Mouse (Mus musculus) erythroid progenitor cell, adult 5-6 weeks (primary cell): ENCODE results near the gene Ggt7. TPM values are rescaled to one million over a fixed set of nuclear protein-coding genes. Genes with fewer than 3 reads are reported as not detected.
A peak's percentile ranks its signal among the peaks of the same experiment; 100 is the strongest.
"Not testable (repeated sequence)": the region's sequence is repeated elsewhere in the genome, so short reads cannot be mapped to it uniquely, and the experiment has no call there.

Experiments
- ATAC-seq: replicated peaks from 2 replicates; pipeline ENCODE4 v1.8.0; 2016; ENCODE audit warnings: moderate number of reproducible peaks, mild to moderate bottlenecking, moderate TSS enrichment, inconsistent platforms; ENCODE audit not compliant: poor library complexity, low FRiP score, severe bottlenecking
- total RNA-seq, 2 experiments: library from RNA; stranded (forward) in 1 of 2; stranded (reverse) in 1 of 2; fragments of 150-400 nt in 1 of 2; fragments of 186-747, 209-891 nt in 1 of 2; gene quantifications; 2 replicates each; pipeline versions ENCODE4 v1.2.3 to v1.2.4; 2015 to 2017; ENCODE audit warnings: low replicate concordance in 2 of 2

Ggt7 gene
- total RNA-seq, 2 experiments from 2014 or later, result not detected

GRCm38 (mm10) chr2:155513543-155513942 lies 4.5 kb downstream of the Ggt7 start:
- no peak for ATAC-seq

- peak; percentile 50; the same call in 1 of the 2 replicates for ATAC-seq
These were observed 5.6 kb downstream of the Ggt7 start for GRCm38 (mm10) chr2:155512479-155512878.

GRCm38 (mm10) chr2:155507721-155508470 lies 10.1 kb downstream of the Ggt7 start:
- ATAC-seq, result no peak

GRCm38 (mm10) chr2:155505811-155506210 lies 12.2 kb downstream of the Ggt7 start:
- ATAC-seq, result no peak

GRCm38 (mm10) chr2:155504440-155505355 lies 13.3 kb downstream of the Ggt7 start:
- no peak for ATAC-seq

GRCm38 (mm10) chr2:155502596-155502995 lies 15.4 kb downstream of the Ggt7 start:
- no peak for ATAC-seq

GRCm38 (mm10) chr2:155490998-155491397 lies 27.0 kb downstream of the Ggt7 start:
- no peak for ATAC-seq

GRCm38 (mm10) chr2:155482021-155482420 lies 36.0 kb downstream of the Ggt7 start:
- peak; percentile 60; the same call in 1 of the 2 replicates for ATAC-seq

- peak; percentile 84 for ATAC-seq
These were observed 44.4 kb downstream of the Ggt7 start, which contains the start of gene Ncoa6 for GRCm38 (mm10) chr2:155473570-155474088. Gene Ncoa6 (minus strand): TSS chr2:155473894.

- ATAC-seq, result peak; percentile 67
These were observed 45.1 kb downstream of the Ggt7 start for GRCm38 (mm10) chr2:155472671-155473569.

GRCm38 (mm10) chr2:155466861-155467260 lies 51.2 kb downstream of the Ggt7 start:
- ATAC-seq, result no peak; the same call in 1 of the 2 replicates

GRCm38 (mm10) chr2:155453591-155453990 lies 64.4 kb downstream of the Ggt7 start:
- no peak for ATAC-seq

- no peak for ATAC-seq
These were observed 66.8 kb downstream of the Ggt7 start for GRCm38 (mm10) chr2:155451256-155451655.

GRCm38 (mm10) chr2:155447906-155448305 lies 70.1 kb downstream of the Ggt7 start:
- ATAC-seq, result not testable (repeated sequence)

GRCm38 (mm10) chr2:155443446-155443845 lies 74.6 kb downstream of the Ggt7 start:
- no peak for ATAC-seq

GRCm38 (mm10) chr2:155442916-155443315 lies 75.1 kb downstream of the Ggt7 start:
- ATAC-seq, result no peak
